Mouse (Mus musculus) cerebellum, adult 9-11 months (tissue): ENCODE results near the gene Btn2a2.
A peak's percentile ranks its signal among the peaks of the same experiment; 100 is the strongest.

Experiments
- DNase-seq: peaks from one replicate; pipeline ENCODE4 v3.0.0; 2022

Gene Btn2a2

DNA sequence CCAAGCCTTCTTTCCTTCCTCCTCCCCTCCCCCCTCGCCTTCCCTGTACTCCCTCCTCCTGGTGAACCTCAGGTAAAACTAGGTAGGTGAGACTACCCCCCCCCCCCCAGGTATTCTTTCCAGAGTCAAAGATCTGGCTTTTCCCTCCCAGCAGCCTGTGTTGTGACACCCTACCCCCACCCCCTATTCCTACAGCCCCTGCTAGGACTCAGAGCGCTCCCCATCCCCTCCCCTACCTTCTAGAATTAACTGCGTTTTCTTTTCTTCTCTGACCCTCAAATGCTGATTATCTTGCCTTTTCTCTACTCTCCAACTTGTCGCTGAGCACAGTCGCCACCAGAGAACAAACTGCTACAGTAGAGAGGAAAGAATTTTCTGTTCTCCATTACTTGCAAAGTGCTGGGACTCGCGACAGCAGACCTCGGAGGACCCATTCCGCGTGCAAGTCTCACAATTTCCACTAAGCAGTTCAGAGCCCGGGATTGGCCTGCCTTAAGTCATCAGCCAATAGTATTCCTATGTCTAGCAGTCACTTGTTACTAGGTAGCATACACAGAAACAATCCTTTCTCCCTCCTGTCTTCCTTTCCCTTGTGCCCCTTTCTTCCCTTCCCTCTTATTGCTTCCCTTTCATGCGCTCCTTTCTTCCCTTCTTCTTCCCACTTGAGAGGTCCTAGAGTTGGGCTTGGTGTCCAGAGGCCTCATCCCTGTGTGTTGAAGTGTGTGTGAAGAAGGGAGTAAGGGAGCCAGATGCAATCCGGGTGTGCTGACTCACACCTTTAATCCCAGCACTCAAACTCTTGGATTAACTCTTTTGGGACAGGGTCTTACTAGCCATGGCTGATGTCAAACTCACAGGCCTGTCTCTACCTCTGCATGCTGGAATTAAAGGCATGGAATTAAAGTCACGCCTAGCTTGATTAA is at the start of gene Btn2a2:
TSS of gene Btn2a2 (minus strand) at position 458 of the 923 bp plus-strand sequence.
- peak; percentile 49 for DNase-seq

DNA sequence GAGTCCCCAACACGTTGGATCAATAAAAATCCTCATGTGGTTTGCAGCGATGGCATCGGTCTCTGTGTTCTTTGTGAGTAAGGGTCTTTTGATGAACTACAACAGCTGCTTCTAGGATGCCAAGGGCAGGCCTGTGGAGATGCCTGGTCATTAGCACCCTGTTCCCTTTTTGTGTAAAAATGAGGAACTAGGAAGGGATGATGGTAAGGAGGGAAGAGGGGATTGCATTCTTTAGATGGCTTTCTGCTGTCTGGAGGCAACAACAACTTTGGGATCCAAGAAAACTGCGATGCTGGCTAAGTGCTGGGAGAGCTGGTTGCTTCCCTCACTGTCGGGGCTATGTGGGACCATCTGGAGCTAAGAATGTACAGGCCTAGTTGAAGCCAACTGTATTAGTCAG is 49.6 kb upstream of the Btn2a2 start:
- DNase-seq: no peak

DNA sequence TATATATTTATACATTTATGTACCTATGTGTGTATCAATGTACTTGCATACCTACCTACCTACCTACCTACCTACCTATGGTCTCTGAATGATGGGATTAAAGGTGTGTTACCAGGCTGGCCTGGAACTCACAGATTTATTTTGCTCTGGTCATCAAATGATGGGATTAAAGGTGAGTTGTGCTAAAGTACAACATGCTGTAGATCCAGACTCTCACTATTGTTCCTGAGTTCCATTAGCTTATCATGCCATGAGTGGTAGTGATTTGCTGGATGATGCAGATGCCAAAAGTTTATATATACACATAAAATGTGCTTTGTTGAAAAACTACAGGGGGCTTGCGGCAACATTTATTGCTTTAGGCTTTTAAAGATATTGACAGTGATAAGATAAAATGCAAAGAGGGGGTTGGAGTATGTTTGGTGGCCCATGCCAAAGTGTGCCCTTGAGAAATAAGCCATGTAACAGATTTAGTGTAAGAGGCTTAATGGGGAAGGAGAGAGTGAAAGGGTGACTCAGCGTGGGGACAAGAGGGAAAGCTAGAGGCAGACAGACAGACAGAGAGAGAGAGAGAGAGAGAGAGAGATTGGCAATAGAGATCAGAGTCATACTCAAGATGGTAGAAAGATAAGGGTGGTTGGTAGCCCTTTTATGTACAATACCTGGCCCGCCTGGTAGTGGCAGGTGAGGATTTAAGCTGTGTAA is 48.5 kb upstream of the Btn2a2 start:
- no peak for DNase-seq

DNA sequence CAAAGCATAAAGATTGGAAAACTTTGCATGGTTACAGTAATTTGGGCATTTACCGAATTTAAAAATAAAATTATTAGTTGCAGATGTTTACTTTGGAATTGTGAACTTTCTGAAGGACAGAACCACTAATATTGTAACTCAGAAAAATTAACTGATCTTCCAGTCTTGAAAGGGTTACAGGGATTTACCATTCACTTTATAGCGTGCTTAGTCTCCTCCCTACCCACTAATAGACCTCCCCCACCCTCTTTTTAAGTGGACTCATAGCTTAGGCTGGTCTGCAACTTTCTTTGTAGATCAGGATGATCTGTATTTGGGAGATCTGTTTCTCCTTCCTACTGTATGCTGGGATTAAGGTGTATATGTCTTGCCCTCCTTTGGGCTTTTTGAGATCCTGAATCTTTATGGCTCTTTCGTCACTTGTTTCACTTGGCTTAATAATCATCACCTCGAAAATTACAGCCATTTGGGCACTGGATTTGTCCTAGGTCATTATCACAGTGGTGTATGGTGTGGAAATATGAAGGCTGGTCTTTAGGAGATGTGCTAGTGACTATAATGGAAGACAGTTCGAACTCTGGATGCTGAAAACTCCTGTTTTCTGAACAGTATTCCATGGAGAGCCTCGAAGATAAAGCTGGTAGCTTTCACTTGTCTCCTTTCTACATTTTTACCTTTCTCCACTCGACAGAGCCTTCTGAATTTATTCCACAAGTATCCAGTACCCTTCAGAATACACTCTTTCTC is 47.6 kb upstream of the Btn2a2 start:
- DNase-seq: no peak

DNA sequence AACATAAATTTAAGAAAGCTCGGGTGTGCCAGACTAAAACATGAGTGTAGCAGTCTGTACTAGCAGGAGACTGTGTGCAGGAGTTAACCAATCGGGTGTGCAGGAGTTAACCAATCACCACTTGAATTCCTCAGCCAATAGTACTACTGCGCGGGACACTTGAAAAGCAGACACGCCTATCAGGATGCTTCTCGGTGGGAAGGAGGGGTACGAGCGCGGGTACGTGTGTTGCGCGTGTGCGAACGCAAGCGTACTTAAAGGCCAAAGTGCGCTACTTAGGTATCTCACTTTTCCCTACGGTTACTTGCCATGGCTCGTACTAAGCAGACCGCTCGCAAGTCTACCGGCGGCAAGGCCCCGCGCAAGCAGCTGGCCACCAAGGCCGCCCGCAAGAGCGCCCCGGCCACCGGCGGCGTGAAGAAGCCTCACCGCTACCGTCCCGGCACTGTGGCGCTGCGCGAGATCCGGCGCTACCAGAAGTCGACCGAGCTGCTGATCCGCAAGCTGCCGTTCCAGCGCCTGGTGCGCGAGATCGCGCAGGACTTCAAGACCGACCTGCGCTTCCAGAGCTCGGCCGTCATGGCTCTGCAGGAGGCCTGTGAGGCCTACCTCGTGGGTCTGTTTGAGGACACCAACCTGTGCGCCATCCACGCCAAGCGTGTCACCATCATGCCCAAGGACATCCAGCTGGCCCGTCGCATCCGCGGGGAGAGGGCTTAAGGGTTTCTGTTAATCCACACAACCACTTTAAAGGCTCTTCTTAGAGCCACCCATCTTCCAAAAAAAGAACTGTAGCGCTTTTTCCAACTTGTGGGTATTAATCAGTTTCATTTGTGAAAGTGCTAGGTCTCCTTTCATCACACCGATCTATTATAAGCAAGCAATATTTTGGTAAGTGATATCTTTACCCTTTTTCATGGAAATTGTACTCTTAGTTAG is 46.7 kb upstream of the Btn2a2 start, which contains the start of gene Hist1h3g:
TSS of gene Hist1h3g (plus strand) at position 286 of the 939 bp plus-strand sequence.
- peak; percentile 89 for DNase-seq

DNA sequence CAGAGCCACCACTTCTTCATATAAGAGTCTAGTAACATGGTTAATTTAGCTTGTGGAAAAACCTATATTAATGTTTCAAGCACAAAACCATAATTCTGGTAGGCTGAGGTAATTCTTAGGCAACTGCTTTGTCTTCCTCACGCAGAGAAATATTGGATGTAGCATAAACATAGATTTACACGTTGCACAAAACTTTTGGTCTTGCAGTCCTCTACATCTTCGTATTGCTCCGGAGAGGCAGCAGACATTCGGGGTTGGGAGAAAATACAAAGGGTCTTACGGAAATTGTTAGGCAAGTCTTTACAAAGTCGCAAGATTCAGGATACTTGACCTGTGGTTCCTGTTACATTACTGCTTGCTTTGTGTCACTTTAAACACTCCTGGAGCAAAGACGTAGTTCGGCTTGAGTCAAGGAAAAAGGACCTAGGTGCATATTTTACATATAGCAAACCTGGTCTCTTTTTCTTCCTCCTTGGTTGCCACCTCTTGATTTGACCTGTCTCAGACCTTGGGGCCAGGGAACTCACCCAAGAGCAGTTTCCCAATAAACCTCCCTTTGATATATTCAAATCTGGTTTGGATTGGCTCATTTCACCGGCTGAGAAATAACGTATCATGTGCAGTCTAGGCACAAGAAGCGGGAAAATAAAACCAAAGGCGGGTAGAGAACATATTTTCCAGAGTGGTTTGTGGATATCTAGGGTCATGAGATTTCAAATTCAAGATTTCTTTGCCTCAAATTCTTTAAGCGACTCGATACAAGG is 45.9 kb upstream of the Btn2a2 start:
- DNase-seq: no peak

DNA sequence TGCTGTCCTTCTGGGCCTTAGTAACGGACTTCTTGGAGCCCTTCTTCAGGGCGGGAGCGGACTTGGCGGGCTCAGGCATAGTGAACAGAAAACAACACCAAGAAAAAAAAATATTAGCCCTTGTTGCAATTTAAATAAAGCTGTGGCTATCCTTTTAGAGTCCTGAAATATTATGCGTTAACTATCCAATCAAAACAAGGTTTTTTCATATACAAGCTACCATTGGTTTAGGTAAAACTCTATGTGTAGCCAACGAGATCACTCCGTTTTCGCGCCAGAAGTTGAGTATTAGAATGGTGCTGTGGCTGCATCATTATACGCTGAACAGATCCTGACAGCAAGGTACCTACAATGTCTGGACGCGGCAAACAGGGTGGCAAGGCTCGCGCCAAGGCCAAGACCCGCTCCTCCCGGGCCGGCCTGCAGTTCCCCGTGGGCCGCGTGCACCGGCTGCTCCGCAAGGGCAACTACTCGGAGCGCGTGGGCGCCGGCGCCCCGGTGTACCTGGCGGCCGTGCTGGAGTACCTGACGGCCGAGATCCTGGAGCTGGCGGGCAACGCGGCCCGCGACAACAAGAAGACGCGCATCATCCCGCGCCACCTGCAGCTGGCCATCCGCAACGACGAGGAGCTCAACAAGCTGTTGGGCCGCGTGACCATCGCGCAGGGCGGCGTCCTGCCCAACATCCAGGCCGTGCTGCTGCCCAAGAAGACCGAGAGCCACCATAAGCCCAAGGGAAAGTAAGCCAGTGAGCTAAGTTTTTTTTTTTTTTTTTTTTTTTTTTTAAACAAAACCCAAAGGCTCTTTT is 45.1 kb upstream of the Btn2a2 start, which contains the start of gene Hist1h2af:
TSS of gene Hist1h2af (plus strand) at position 347 of the 808 bp plus-strand sequence.
- DNase-seq: peak; percentile 84

DNA sequence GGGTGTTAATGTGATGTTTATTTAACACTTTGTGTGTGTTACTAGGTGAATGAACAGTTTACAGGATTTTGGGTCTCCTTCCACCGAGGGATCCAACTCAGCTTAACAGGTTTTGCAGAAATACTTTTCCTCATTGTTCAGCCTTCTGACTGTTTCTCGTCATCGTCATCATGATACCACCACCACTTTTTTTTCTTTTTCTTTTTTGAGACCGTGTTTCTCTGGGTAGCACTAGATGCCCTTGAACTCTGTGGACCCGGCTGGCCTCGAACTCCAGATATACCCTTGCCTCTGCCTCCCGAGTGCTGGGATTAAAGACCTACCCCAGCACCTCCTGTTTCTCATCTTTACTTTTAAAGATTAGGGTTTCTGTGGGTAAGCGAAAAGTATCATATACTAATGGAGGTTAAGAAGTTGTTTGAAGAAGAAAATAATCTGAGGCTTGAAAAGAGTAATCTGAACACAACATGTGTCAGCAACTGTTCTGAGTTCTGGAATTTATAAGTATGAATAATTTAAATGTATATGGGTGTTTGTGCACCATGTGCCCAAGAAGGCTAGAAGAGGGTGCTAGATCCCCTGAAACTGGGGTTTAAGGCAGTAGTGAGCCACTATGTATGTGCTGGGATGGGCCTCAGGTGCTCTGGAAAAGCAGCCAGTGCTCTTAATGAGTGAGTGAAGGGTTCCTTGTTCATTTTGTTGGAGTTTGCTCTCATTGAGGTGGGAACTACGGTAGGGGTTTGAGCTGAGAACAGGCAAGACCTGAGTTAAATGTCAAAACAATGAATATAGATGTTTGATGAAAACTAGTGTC is 43.8 kb upstream of the Btn2a2 start:
- DNase-seq: no peak

DNA sequence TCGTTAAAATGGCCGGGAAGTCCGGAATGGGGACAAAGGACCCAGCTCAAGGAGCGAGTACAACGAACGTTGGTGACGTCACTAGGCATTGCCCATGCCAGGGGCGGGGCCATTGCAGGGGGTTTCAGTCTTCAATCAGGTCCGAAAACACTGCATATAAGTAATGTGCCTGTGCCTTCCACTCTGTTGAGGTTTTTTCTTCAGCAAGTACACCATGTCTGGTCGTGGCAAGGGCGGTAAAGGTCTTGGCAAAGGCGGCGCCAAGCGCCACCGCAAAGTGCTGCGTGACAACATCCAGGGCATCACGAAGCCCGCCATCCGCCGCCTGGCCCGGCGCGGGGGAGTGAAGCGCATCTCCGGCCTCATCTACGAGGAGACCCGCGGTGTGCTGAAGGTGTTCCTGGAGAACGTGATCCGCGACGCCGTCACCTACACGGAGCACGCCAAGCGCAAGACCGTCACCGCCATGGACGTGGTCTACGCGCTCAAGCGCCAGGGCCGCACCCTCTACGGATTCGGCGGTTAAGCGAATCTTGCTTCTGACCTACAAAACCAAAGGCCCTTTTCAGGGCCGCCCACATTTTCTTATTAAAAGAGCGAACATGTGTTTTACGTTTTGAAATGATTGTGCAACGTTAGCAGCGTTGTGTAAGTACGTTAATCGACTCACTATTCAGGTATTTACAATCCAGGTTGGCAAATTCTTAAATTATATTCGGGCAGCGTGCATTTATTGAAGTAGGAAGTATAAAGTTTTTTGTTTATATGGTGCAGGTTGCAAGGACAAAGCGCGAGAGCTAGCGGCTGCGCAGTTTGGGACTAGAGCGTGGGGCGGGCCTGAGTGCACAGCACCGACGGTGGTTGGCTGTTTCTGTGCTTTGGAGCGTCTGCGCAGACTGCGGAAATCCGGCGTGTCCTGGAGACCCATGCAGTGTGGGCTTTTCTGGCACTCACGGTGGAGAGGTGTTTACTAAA is 42.5 kb upstream of the Btn2a2 start, which contains the start of gene Hist1h4h:
TSS of gene Hist1h4h (plus strand) at position 150 of the 975 bp plus-strand sequence.
- peak; percentile 99 for DNase-seq

DNA sequence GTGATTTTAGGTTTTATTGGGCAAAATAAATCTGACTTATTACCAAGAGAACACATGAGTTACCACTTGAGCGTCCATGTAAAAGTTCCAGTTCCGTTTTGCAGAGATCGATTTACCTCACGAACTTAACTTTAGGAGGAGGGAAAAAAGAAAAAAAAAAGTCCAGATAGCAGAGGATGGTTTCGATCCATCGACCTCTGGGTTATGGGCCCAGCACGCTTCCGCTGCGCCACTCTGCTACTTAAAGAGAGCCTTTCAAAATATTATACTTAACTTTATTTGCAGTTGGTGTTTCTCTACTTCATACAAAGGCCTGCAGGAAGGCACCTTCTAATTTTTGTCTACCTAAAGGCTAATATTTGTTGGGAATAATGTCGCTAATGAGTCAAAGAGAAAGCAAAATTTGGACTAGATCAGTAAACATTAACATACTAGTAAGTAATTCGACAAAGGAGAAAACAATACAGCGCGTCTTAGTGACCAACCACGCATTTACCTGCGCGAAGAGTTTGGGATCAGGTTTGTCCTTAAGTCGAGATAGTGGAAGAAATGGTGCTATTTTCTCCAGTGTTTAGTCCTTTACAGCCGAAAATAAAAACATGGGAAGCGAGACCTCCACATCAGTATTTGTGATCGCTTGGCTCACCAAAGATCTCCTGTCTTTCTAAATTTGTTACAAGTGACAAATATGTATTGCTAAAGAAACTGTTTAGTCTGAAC is 41.7 kb upstream of the Btn2a2 start:
- peak; percentile 68 for DNase-seq

DNA sequence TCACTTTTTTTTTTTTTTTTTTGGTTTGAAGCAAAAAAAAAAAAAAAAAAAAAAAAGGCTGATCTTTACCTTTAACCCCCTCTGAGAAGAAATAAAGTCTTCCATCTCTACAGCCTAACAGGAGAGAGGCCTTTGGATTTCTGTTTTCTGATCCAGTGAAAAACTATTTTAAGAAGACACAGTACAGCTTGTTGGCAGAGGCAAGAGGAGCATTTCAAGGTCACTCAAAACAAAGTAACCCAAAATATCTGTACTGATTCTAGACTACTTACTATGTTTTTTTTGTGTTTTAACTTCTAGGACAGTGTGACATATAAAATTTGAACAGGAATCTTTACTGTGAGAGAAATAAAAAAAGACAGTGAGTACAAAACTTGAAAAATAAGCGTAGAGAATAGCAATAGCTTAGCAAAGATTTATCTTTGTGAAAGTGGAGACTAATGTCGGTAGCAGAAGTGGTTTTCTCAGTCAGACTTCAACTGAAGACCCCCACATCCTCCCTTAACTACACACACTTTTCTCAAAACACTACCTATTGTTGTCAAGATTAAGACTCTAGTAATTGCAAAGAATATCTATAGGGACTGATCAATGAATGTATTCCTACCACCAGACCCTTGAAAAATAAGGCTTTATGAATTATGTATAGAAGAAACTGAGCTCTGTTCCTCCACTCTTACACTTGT is 41.0 kb upstream of the Btn2a2 start:
- no peak for DNase-seq

DNA sequence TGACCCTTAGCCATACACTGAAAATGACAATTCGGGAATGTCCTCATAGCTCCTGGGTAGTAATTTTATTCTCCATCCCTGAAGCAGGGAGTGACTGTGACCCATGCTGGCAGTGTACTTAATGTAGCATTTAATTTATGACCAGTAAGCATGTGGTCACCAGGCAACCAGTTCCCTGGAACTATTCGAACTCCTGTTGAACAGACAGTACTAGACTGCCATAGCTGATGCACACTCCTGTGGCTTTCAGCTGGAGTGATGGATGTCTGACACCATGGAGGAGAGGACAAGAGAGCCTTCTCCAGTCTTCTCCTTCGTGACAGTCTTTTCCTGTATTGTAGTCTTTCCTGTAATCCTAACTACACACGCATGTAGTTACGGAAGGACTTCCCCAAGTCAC is 40.3 kb upstream of the Btn2a2 start:
- no peak for DNase-seq

DNA sequence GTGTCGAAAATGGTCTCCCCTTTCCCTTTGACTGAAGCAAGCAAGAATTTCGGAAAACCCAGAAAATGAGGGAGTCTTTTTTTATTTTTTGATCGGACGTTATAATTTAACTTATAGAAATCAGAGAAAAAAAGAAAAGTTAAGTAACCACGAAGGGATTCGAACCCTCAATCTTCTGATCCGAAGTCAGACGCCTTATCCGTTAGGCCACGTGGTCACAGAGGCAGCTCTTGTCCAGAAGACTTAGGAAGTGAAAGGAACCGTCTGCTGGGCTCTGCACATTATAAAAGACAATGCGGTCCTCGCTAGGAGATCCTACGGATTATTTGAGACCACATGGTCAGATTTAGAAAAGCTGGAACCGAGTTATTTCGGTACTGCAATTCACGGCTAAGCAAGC is 37.7 kb upstream of the Btn2a2 start:
- DNase-seq: peak; percentile 89

DNA sequence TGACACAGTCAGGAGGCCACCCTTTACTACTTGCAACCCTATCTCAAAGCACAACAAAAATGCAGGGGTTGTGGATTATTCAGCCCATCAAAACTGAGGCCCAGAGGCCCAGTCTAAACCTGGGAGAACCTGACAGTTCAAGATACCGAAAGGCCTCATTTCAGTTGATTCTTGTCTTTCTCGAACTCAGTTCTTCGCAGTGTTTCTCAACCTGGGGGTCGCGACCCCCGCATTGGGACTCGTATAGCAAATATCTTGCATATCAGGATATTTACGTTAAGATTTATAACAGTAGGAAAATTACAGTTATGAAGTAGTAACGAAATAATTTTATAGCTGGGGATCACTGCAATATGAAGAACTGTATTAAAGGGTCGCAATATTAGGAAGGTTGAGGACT is 37.2 kb upstream of the Btn2a2 start:
- DNase-seq: no peak

DNA sequence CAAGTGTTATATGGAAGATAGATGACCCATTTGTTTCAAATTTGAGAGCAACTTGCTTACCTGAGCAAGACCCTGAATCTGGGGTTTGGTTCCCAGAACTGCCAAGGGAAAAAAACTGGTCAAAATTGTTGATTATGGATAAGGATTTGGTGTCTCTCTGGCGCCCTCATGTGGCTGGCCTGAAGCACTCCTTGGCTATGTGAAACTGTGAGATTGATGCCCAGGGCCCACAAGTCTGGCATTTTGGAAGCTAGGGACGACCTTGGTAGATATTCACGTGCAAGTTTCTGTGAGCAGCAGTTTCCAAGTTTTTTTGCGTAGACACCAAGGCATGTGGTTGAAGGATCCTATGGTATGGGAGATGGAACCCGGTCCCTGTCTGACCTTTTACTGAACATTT is 36.0 kb upstream of the Btn2a2 start:
- DNase-seq: peak; percentile 70

DNA sequence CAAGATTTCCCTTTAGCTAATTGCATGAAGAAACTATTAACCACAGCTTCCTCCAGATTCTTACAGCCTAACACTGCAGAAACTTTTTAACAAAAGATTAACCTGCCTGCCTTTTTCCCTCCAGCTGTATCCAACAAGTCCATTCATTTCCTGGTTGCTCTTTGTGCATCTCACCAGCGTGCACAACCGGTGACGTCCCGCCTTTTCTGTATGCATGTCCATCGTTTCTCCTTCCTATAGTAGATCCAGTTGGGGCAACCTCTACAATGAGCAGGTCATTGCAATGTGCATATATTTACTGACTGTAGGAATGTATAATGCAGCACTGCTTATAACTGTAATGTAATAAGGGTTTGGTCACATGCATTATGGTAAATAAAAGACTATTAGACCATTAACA is 35.3 kb upstream of the Btn2a2 start:
- no peak for DNase-seq

DNA sequence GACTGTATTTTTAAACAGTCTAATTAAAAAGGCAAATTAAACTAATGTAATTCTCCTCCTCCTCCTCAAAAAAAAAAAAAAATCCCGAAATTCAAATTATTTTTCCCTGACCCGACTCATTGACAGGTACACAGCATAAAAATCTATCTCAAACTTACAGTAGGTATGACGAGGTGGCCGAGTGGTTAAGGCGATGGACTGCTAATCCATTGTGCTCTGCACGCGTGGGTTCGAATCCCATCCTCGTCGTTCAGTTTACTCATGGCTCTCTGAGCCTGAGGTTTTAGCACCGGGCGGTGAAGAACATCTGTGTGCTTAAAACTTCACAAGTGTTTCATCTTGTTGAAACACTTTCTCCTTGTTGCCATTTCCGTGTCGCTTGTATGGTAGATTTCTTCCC is 33.0 kb upstream of the Btn2a2 start:
- DNase-seq: peak; percentile 70
